Comparison of ENCODE assay signal across 23 mouse cellular contexts in the genomic region with DNA sequence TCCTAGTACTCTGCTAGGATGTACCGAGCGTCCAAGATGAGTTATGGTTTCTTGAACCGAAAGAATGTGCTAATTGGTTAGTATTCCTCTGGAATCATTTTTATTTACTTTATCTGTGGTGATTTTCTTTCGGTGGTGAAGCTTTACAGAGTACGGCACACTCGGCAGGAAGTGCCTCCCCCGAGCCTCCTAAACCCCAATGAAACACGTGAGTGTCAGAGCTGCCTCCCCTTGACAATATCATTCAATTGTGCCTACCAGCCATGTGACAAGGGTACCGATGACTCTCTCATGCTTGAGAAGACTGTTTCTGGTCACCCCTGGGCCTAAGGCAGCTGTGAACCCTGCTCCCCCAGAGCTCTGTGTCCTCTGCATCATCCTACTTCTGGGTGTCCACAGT.
A peak's percentile ranks its signal among the peaks of the same experiment; 100 is the strongest.
DNase-seq lines count a peak whose midpoint lies in the region; ATAC-seq and TF ChIP-seq lines count a peak whose summit lies in the region.
"Had no signal": no experiment of that assay in that cellular context is flagged by ENCODE, and none has a peak within 500 bp of the region (broad histone marks: within the 10 kb centered on the region; RNA-seq: fewer than 3 reads in every experiment).

No protein-coding gene starts in this region.

- no peak for TF ChIP-seq EP300 in heart, adult 2 months (IDR thresholded peaks at IDR 0.05; ENCODE audit: insufficient read depth, low read depth, low read length)

- no peak overlapping the region for H3K4me3 ChIP-seq in heart, adult 2 months
- no peak overlapping the region for H3K4me3 ChIP-seq in forebrain, embryonic 15.5 days
- H3K4me3 ChIP-seq: embryonic facial prominence, embryonic 15.5 days; forebrain, embryonic 10.5 days; heart, embryonic 15.5 days; hindbrain, embryonic 10.5 days; limb, embryonic 12.5 days; liver, embryonic 13.5 days; lung, embryonic 15.5 days; midbrain, embryonic 10.5 days had no signal

- no peaks in the 10 kb centered on the region for H3K27me3 ChIP-seq in heart, adult 2 months (ENCODE audit: control insufficient read depth, insufficient read depth, low read length)
- no peaks in the 10 kb centered on the region for H3K27me3 ChIP-seq in forebrain, embryonic 15.5 days
- H3K27me3 ChIP-seq: embryonic facial prominence, embryonic 15.5 days; heart, embryonic 15.5 days; limb, embryonic 12.5 days; liver, embryonic 13.5 days; lung, embryonic 15.5 days had no signal

- ATAC-seq in erythroid progenitor cell, adult 5-6 weeks (replicated peaks; ENCODE audit: low FRiP score, poor library complexity, severe bottlenecking), result no peak
- ATAC-seq in forebrain, embryonic 15.5 days (replicated peaks), result no peak

- intact Hi-C loops in heart, adult 2 months (cut with DNase I), result no loop called here

- TF ChIP-seq POLR2A in heart, adult 2 months (IDR thresholded peaks at IDR 0.05; ENCODE audit: insufficient read depth, low read depth, low read length), result no peak

- H3K4me1 ChIP-seq in heart, adult 2 months (ENCODE audit: control insufficient read depth, insufficient read depth, low read length), result no peaks in the 10 kb centered on the region
- no peaks in the 10 kb centered on the region for H3K4me1 ChIP-seq in forebrain, embryonic 15.5 days
- H3K4me1 ChIP-seq: embryonic facial prominence, embryonic 15.5 days; forebrain, embryonic 10.5 days; heart, embryonic 15.5 days; liver, embryonic 13.5 days; midbrain, embryonic 10.5 days had no signal

- no peak overlapping the region for H3K4me2 ChIP-seq in forebrain, embryonic 15.5 days (replicated peaks)
- H3K4me2 ChIP-seq: embryonic facial prominence, embryonic 15.5 days; heart, embryonic 15.5 days; limb, embryonic 12.5 days; liver, embryonic 13.5 days; lung, embryonic 15.5 days had no signal

- no peaks in the 10 kb centered on the region for H3K36me3 ChIP-seq in heart, adult 2 months (ENCODE audit: control insufficient read depth, insufficient read depth, low read length)
- H3K36me3 ChIP-seq in forebrain, embryonic 15.5 days, result no peaks in the 10 kb centered on the region
- H3K36me3 ChIP-seq: embryonic facial prominence, embryonic 15.5 days; forebrain, embryonic 10.5 days; heart, embryonic 15.5 days; hindbrain, embryonic 10.5 days; limb, embryonic 12.5 days; liver, embryonic 13.5 days; lung, embryonic 15.5 days; midbrain, embryonic 10.5 days had no signal

- no peak overlapping the region for H3K9ac ChIP-seq in heart, adult 2 months (ENCODE audit: low read depth, low read length)
- H3K9ac ChIP-seq in forebrain, embryonic 15.5 days (replicated peaks), result no peak overlapping the region
- H3K9ac ChIP-seq: embryonic facial prominence, embryonic 15.5 days; heart, embryonic 15.5 days; limb, embryonic 12.5 days; liver, embryonic 13.5 days; lung, embryonic 15.5 days had no signal

- TF ChIP-seq CTCF in heart, adult 2 months (IDR thresholded peaks at IDR 0.05), result no peak

- WGBS in heart, adult 2 months, result 57% methylated on average over 9 of the region's 9 CpGs
- WGBS in forebrain, embryonic 15.5 days, result 81% methylated on average over 9 of the region's 9 CpGs

- peak; percentile 35 for DNase-seq in heart, adult 11 months
- DNase-seq in heart, adult 2 months, result no peak
- peak; percentile 72 for DNase-seq in T-cell, adult 2 months (ENCODE audit: low spot score)
- peak; percentile 57 for DNase-seq in naive thymus-derived CD4-positive, alpha-beta T cell, adult 2 months (ENCODE audit: low read depth)
- peak; percentile 69 for DNase-seq in thymus, postnatal 14 days
- DNase-seq in yolk sac, embryonic 10.5 days (ENCODE audit: low spot score), result no peak
- DNase-seq: adrenal gland, adult 8-10 months; cerebellum, postnatal 14 days; gastrocnemius, postnatal 10 days; heart, adult 18-20 months; kidney, adult 9 months; liver, embryonic 13.5 days; lung, postnatal 4 days; right cerebral cortex, postnatal 25 days had no signal

- no peak overlapping the region for H3K27ac ChIP-seq in heart, adult 2 months
- no peak overlapping the region for H3K27ac ChIP-seq in forebrain, embryonic 15.5 days (replicated peaks)
- H3K27ac ChIP-seq: embryonic facial prominence, embryonic 15.5 days; forebrain, embryonic 10.5 days; heart, embryonic 15.5 days; hindbrain, embryonic 10.5 days; limb, embryonic 12.5 days; liver, embryonic 13.5 days; lung, embryonic 15.5 days; midbrain, embryonic 10.5 days had no signal

- no peaks in the 10 kb centered on the region for H3K79me2 ChIP-seq in heart, adult 2 months (replicated peaks; ENCODE audit: control insufficient read depth, insufficient read depth, low read length)

- no peaks in the 10 kb centered on the region for H3K9me3 ChIP-seq in forebrain, embryonic 15.5 days
- H3K9me3 ChIP-seq: embryonic facial prominence, embryonic 15.5 days; forebrain, embryonic 10.5 days; heart, embryonic 15.5 days; hindbrain, embryonic 10.5 days; limb, embryonic 12.5 days; liver, embryonic 13.5 days; lung, embryonic 15.5 days; midbrain, embryonic 10.5 days had no signal

Comparison
In these comparisons a context has a peak if more than half of its experiments do, and no peak if none do; other contexts are left out.
1. DNase-seq: peak in heart, adult 11 months (single experiment), T-cell, adult 2 months (single experiment), naive thymus-derived CD4-positive, alpha-beta T cell, adult 2 months (single experiment) and thymus, postnatal 14 days (single experiment); none in heart, adult 2 months (0 of 2) and yolk sac, embryonic 10.5 days (single experiment).